Mouse (Mus musculus): ENCODE results near the gene Ankrd26. TPM values are rescaled to one million over a fixed set of nuclear protein-coding genes. Genes with fewer than 3 reads are reported as not detected.

Gene Ankrd26
- polyA plus RNA-seq, 1 experiment from 2014 or later: 14.4 TPM

GRCm38 (mm10) chr6:118520668-118521067 is 41.4 kb downstream of the Ankrd26 start:
- Histone ChIP-seq H3K36me3 (ENCODE audit: control insufficient read depth, insufficient read depth, low read length) (peaks cover 56% of the 10 kb centered on the region), H3K4me3 (ENCODE audit: low read depth, low read length) (no peak overlapping the region), H3K9me3 (ENCODE audit: control insufficient read depth, low read depth, low read length) (no peaks in the 10 kb centered on the region), H3K27me3 (ENCODE audit: control insufficient read depth, insufficient read depth, low read length) (no peaks in the 10 kb centered on the region), H3K9ac (replicated peaks; ENCODE audit: low read depth, low read length) (no peak overlapping the region), H3K4me1 (ENCODE audit: control insufficient read depth, insufficient read depth, low read length) (no peaks in the 10 kb centered on the region), H3K4me2 (replicated peaks; ENCODE audit: low read depth, low read length) (no peak overlapping the region), H3K27ac (ENCODE audit: low read length) (no peak overlapping the region)
- ATAC-seq (ENCODE audit: insufficient number of reproducible peaks, insufficient read depth, low FRiP score, low read depth): no peak
- 91% methylated on average over 7 of the region's 7 CpGs for WGBS

- WGBS: 94% methylated on average over 12 of the region's 12 CpGs
- no peak overlapping the region for H3K9ac ChIP-seq (replicated peaks; ENCODE audit: low read depth, low read length)
- no peaks in the 10 kb centered on the region for H3K27me3 ChIP-seq (ENCODE audit: control insufficient read depth, insufficient read depth, low read length)
- H3K9me3 ChIP-seq (ENCODE audit: control insufficient read depth, low read depth, low read length): no peaks in the 10 kb centered on the region
- no peak for ATAC-seq (ENCODE audit: insufficient number of reproducible peaks, insufficient read depth, low FRiP score, low read depth)
- H3K27ac ChIP-seq (ENCODE audit: low read length): no peak overlapping the region
- H3K4me3 ChIP-seq (ENCODE audit: low read depth, low read length): no peak overlapping the region
- no peak overlapping the region for H3K4me2 ChIP-seq (replicated peaks; ENCODE audit: low read depth, low read length)
- H3K4me1 ChIP-seq (ENCODE audit: control insufficient read depth, insufficient read depth, low read length): no peaks in the 10 kb centered on the region
- H3K36me3 ChIP-seq (ENCODE audit: control insufficient read depth, insufficient read depth, low read length): peaks cover 38% of the 10 kb centered on the region
Measured at GRCm38 (mm10) chr6:118513335-118514012, 48.6 kb downstream of the Ankrd26 start.

GRCm38 (mm10) chr6:118499010-118499409 is 63.0 kb downstream of the Ankrd26 start:
- 87% methylated on average over 7 of the region's 7 CpGs for WGBS
- Histone ChIP-seq H3K4me2 (replicated peaks; ENCODE audit: low read depth, low read length) (no peak overlapping the region), H3K9me3 (ENCODE audit: control insufficient read depth, low read depth, low read length) (no peaks in the 10 kb centered on the region), H3K4me1 (ENCODE audit: control insufficient read depth, insufficient read depth, low read length) (no peaks in the 10 kb centered on the region), H3K9ac (replicated peaks; ENCODE audit: low read depth, low read length) (no peak overlapping the region), H3K36me3 (ENCODE audit: control insufficient read depth, insufficient read depth, low read length) (peaks cover 8% of the 10 kb centered on the region; the same call in 1 of the 2 replicates), H3K4me3 (ENCODE audit: low read depth, low read length) (no peak overlapping the region), H3K27me3 (ENCODE audit: control insufficient read depth, insufficient read depth, low read length) (no peaks in the 10 kb centered on the region), H3K27ac (ENCODE audit: low read length) (no peak overlapping the region)
- ATAC-seq (ENCODE audit: insufficient number of reproducible peaks, insufficient read depth, low FRiP score, low read depth): no peak

- Histone ChIP-seq H3K9ac (replicated peaks; ENCODE audit: low read depth, low read length) (no peak overlapping the region), H3K27ac (ENCODE audit: low read length) (no peak overlapping the region), H3K4me2 (replicated peaks; ENCODE audit: low read depth, low read length) (no peak overlapping the region), H3K4me3 (ENCODE audit: low read depth, low read length) (no peak overlapping the region), H3K36me3 (ENCODE audit: control insufficient read depth, insufficient read depth, low read length) (no peaks in the 10 kb centered on the region), H3K4me1 (ENCODE audit: control insufficient read depth, insufficient read depth, low read length) (0 out of 2 replicates have a peak, but pooled peaks cover 6% of the 10 kb centered on the region), H3K27me3 (ENCODE audit: control insufficient read depth, insufficient read depth, low read length) (no peaks in the 10 kb centered on the region), H3K9me3 (ENCODE audit: control insufficient read depth, low read depth, low read length) (no peaks in the 10 kb centered on the region)
- WGBS: 88% methylated on average over 1 of the region's 1 CpGs
- ATAC-seq (ENCODE audit: insufficient number of reproducible peaks, insufficient read depth, low FRiP score, low read depth): no peak
Measured at GRCm38 (mm10) chr6:118482125-118482524, 79.9 kb downstream of the Ankrd26 start.

GRCm38 (mm10) chr6:118478957-118479708 is 82.9 kb downstream of the Ankrd26 start, which contains the start of gene Zfp9:
Gene Zfp9, minus strand, starts transcription at chr6:118479320.
- ATAC-seq (ENCODE audit: insufficient number of reproducible peaks, insufficient read depth, low FRiP score, low read depth): peak; percentile 88
- peak within 1 kb of the TSS; percentile 63 for H3K4me2 ChIP-seq (replicated peaks; ENCODE audit: low read depth, low read length)
- under 1% methylated on average over 43 of the region's 57 CpGs for WGBS
- H3K4me3 ChIP-seq (ENCODE audit: low read depth, low read length): peak within 1 kb of the TSS; percentile 62
- no peaks in the 10 kb centered on the region for H3K27me3 ChIP-seq (ENCODE audit: control insufficient read depth, insufficient read depth, low read length)
- no peaks in the 10 kb centered on the region for H3K9me3 ChIP-seq (ENCODE audit: control insufficient read depth, low read depth, low read length)
- peak within 1 kb of the TSS; percentile 85 for H3K27ac ChIP-seq (ENCODE audit: low read length)
- peak within 1 kb of the TSS; percentile 77 for H3K9ac ChIP-seq (replicated peaks; ENCODE audit: low read depth, low read length)
- 0 out of 2 replicates have a peak, but pooled peaks cover 6% of the 10 kb centered on the region for H3K4me1 ChIP-seq (ENCODE audit: control insufficient read depth, insufficient read depth, low read length)
- peaks cover 4% of the 10 kb centered on the region; the same call in 1 of the 2 replicates for H3K36me3 ChIP-seq (ENCODE audit: control insufficient read depth, insufficient read depth, low read length)

- Histone ChIP-seq H3K9me3 (ENCODE audit: control insufficient read depth, low read depth, low read length) (no peaks in the 10 kb centered on the region), H3K4me3 (ENCODE audit: low read depth, low read length) (peak overlapping the region; percentile 62), H3K4me2 (replicated peaks; ENCODE audit: low read depth, low read length) (peak overlapping the region; percentile 63), H3K36me3 (ENCODE audit: control insufficient read depth, insufficient read depth, low read length) (peaks cover 4% of the 10 kb centered on the region; the same call in 1 of the 2 replicates), H3K27me3 (ENCODE audit: control insufficient read depth, insufficient read depth, low read length) (no peaks in the 10 kb centered on the region), H3K9ac (replicated peaks; ENCODE audit: low read depth, low read length) (peak overlapping the region; percentile 77), H3K27ac (ENCODE audit: low read length) (peak overlapping the region; percentile 85; the same call in 1 of the 2 replicates), H3K4me1 (ENCODE audit: control insufficient read depth, insufficient read depth, low read length) (0 out of 2 replicates have a peak, but pooled peaks cover 6% of the 10 kb centered on the region)
- WGBS: 25% methylated on average over 10 of the region's 10 CpGs
- no peak for ATAC-seq (ENCODE audit: insufficient number of reproducible peaks, insufficient read depth, low FRiP score, low read depth)
Measured at GRCm38 (mm10) chr6:118477875-118478785, 83.9 kb downstream of the Ankrd26 start.

GRCm38 (mm10) chr6:118462069-118462705 is 99.8 kb downstream of the Ankrd26 start:
- no peaks in the 10 kb centered on the region for H3K9me3 ChIP-seq (ENCODE audit: control insufficient read depth, low read depth, low read length)
- H3K4me1 ChIP-seq (ENCODE audit: control insufficient read depth, insufficient read depth, low read length): no peaks in the 10 kb centered on the region
- H3K4me2 ChIP-seq (replicated peaks; ENCODE audit: low read depth, low read length): no peak overlapping the region
- peaks cover 22% of the 10 kb centered on the region for H3K36me3 ChIP-seq (ENCODE audit: control insufficient read depth, insufficient read depth, low read length)
- no peaks in the 10 kb centered on the region for H3K27me3 ChIP-seq (ENCODE audit: control insufficient read depth, insufficient read depth, low read length)
- no peak overlapping the region for H3K9ac ChIP-seq (replicated peaks; ENCODE audit: low read depth, low read length)
- H3K4me3 ChIP-seq (ENCODE audit: low read depth, low read length): no peak overlapping the region
- no peak for ATAC-seq (ENCODE audit: insufficient number of reproducible peaks, insufficient read depth, low FRiP score, low read depth)
- H3K27ac ChIP-seq (ENCODE audit: low read length): no peak overlapping the region
- 86% methylated on average over 15 of the region's 15 CpGs for WGBS

Data from stomach, embryonic 14.5 days (tissue).